Mouse (Mus musculus) left cerebral cortex, adult 2 months (tissue): ENCODE measurements around the gene Tnfrsf23. TPM values are rescaled to one million over a fixed set of nuclear protein-coding genes. Genes with fewer than 3 reads are reported as not detected.
"Not testable (repeated sequence)": the region's sequence is repeated elsewhere in the genome, so short reads cannot be mapped to it uniquely, and the experiment has no call there.

ENCODE experiments used
- DNase-seq, 2 experiments: peaks; one replicate each; pipeline ENCODE4 v3.0.0; 2021 to 2022; ENCODE audit warnings: low spot score in 2 of 2, mixed read lengths in 1 of 2; ENCODE audit errors: extremely low spot score in 1 of 2
- H3K27ac ChIP-seq: fragments of 200-600 bp; 2 replicates; pipeline ENCODE4 v1.8.1; 2022
- H3K4me3 ChIP-seq: fragments of 200-600 bp; 2 replicates; pipeline ENCODE4 v1.8.1; 2022
- CTCF ChIP-seq: fragments of 200-600 bp; IDR thresholded peaks from 2 replicates; pipeline ENCODE4 v1.8.1; 2022; ENCODE audit warnings: antibody characterized with exemption, mild to moderate bottlenecking, moderate library complexity
- intact Hi-C: fragments of 180-260 bp; cut with DNase I; formaldehyde crosslinking; loops from one replicate; pipeline ENCODE4 v1.15.1; 2025
- total RNA-seq, 2 experiments: library from RNA; stranded (reverse); gene quantifications; 2 replicates each; pipeline ENCODE4 v1.2.3; 2021

The Tnfrsf23 gene
- total RNA-seq, 2 experiments from 2014 or later = 1.2 to 2.3 TPM

DNA sequence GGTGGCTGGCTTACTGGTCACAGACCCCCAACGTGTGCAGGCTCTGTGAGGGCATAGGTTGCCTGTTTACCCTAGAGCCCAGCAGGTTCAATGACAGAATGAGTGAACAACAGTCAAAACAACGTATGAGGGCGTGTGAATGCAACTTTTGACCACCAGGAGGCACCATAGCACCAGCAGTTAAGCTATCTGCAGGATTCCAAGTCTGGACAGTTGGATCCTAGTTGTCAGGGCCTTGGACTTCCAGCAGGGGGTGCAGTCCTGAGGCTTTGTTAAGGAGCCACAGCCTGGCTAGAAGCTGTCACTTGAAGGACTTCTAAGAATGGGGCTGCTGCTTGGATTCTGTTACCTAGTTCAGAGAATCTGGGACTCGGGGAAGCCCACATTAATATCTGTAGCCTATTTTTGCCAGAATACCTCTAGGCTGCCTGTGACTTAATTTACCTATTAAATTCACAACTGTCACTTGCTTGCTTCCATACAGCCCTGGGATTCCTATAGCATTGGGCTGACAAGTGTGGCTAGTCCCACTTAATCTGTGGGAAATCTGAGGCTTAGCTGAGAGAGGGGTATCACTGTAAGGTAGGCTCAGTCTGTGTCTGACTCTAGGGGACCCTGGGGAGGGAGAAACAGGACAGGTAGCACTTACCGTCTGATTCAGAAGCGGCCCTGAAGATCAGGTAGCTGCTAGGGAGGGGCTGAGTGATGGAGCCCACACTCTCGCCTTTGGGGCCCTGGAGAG, 21.2 kb upstream of the Tnfrsf23 start:
- peak; percentile 87 to 88 for DNase-seq
- intact Hi-C loops = loop anchor here (1.0 kb wide), 2 partner anchors 41 to 57 kb away; no protein-coding TSS in a partner anchor
- peak; percentile 100 for TF ChIP-seq CTCF
- Histone ChIP-seq H3K27ac (no peak overlapping the region), H3K4me3 (no peak overlapping the region)

DNA sequence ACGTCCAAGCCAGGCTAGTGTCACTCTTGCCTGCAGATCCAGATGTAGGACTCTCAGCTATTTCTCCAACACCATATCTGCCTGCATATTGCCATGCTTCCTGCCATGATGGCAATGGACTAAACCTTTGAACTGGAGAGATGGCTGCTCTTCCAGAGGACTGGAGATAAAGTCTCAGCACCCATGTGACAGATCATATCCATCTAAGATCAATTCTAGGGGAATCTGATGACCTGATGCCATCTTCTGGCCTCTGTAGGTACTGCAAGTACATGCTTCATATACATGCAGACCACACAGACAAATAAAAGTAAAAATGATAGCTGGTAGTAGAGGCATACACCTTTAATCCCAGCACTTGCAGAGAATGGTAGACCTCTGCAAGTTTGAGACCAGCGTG, 10.5 kb upstream of the Tnfrsf23 start:
- TF ChIP-seq CTCF = peak; percentile 63
- H3K4me3 ChIP-seq = no peak overlapping the region
- intact Hi-C loops = loop anchor here (2.0 kb wide), 1 partner anchor 111 kb away; no protein-coding TSS in a partner anchor
- DNase-seq = no peak
- no peak overlapping the region for H3K27ac ChIP-seq

GRCm38 (mm10) chr7:143694550-143694949, 8.9 kb upstream of the Tnfrsf23 start:
- Histone ChIP-seq H3K27ac (no peak overlapping the region), H3K4me3 (no peak overlapping the region)
- DNase-seq = no peak
- intact Hi-C loops = no loop called here
- no peak for TF ChIP-seq CTCF

- TF ChIP-seq CTCF = no peak
- DNase-seq = peak in 1 of 2 experiments; percentile 8
- intact Hi-C loops = no loop called here
- Histone ChIP-seq H3K4me3 (no peak overlapping the region), H3K27ac (no peak overlapping the region)
Observed at GRCm38 (mm10) chr7:143692746-143693510, 7.3 kb upstream of the Tnfrsf23 start.

- TF ChIP-seq CTCF = no peak
- Histone ChIP-seq H3K4me3 (no peak overlapping the region), H3K27ac (no peak overlapping the region)
- intact Hi-C loops = no loop called here
- no peak for DNase-seq
Observed at GRCm38 (mm10) chr7:143691909-143692308, 6.2 kb upstream of the Tnfrsf23 start.

- intact Hi-C loops = no loop called here
- peak in 1 of 2 experiments; percentile 10 for DNase-seq
Observed at GRCm38 (mm10) chr7:143691181-143691580, 5.5 kb upstream of the Tnfrsf23 start.

DNA sequence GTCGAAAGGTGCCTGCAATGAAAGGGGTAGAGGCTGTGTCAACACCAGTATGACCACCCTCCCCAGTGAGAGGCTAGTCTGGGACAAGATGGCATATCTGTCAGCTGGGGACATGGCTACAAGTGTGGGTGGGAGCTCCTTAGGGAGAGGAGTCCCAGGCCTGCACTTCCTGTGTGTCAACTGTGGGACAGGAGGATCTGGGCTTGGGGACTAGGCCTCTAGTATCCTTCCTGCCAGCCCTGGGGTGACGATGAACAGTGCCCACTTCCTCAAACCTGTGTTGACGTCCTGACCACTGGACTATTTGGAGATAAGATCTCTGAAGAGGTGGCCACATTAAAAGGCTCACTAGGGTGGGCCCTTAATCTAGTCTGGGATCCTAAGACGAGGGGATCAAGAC, 4.3 kb upstream of the Tnfrsf23 start:
- DNase-seq = no peak
- Histone ChIP-seq H3K27ac (no peak overlapping the region), H3K4me3 (no peak overlapping the region)
- TF ChIP-seq CTCF = no peak
- intact Hi-C loops = no loop called here

More at GRCm38 (mm10) chr7:143691181-143691580, 5.5 kb upstream of the Tnfrsf23 start:
- no peak overlapping the region for H3K4me3 ChIP-seq
- H3K27ac ChIP-seq = no peak overlapping the region
- TF ChIP-seq CTCF = no peak

GRCm38 (mm10) chr7:143689481-143689880, 3.8 kb upstream of the Tnfrsf23 start:
- Histone ChIP-seq H3K27ac (no peak overlapping the region), H3K4me3 (no peak overlapping the region)
- intact Hi-C loops = no loop called here
- no peak for TF ChIP-seq CTCF
- DNase-seq = no peak

DNA sequence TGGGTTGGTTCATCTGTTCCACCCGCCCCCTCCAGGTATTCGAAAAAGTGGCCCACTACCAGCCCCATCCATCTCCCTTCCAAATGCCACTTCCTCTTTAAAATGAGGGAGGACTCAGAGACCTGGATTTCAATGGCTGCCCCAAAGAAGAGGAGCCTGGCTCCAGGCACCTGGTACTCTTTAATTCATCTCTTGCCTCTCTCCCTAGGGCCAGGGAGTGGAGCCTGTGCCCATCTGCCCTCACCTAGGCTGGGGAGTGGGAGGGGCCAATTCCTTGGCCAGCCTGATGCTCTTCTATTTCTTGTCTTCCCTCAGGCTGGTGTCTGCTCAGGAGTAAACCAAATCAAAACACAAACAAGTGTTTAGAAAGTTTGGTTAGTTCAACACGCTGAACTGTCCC, 1.0 kb upstream of the Tnfrsf23 start:
- H3K4me3 ChIP-seq, DNase-seq, H3K27ac ChIP-seq, intact Hi-C loops: not testable (repeated sequence)

- DNase-seq, H3K4me3 ChIP-seq, intact Hi-C loops, H3K27ac ChIP-seq: not testable (repeated sequence)
Observed at GRCm38 (mm10) chr7:143686191-143686590, 519 bp upstream of the Tnfrsf23 start.

GRCm38 (mm10) chr7:143684569-143684968, 1.1 kb downstream of the Tnfrsf23 start:
- intact Hi-C loops, H3K27ac ChIP-seq, DNase-seq, H3K4me3 ChIP-seq: not testable (repeated sequence)

DNA sequence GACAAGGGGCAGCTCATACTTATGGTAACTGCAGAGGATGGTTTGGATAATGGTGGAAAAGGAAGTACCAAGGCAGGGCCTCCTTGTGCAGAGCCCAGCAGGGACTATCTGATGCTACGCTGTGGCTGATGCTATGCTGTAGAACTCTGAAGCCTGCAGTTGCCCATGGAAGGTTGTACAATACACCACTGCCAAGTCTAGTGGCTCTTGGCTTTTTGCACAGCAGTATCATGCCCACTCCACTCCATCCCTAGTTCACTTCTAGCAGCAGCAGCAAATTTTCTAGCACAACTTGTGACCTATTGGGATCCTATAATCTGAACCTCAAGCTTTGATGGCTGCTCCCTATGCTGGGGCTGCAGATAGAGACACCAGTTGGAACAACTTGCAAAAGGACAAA, 4.1 kb downstream of the Tnfrsf23 start:
- Histone ChIP-seq H3K4me3 (no peak overlapping the region), H3K27ac (no peak overlapping the region)
- DNase-seq = no peak
- intact Hi-C loops = loop anchor here (2.0 kb wide), 1 partner anchor 39 kb away; no protein-coding TSS in a partner anchor
- no peak for TF ChIP-seq CTCF

DNA sequence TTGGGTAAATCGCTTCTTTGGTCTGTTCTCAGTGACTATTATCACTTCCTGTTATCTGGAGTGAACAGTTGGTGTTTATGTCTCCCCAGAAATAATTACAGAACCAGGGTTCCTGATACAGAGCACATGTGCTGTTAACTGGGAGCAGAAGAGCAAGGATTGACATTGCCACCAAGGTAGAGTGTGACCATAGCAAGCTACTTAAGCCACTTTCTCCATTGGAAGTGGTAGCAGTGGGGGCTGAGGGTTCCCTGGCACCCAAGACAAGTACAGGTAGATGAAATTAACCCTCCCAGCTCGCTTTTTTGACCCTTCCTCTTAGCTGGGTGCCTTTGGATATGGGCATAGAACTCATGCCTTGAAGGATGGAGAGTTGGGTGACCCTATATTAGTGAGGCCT, 4.8 kb downstream of the Tnfrsf23 start:
- not testable (repeated sequence) for H3K27ac ChIP-seq, DNase-seq, H3K4me3 ChIP-seq
- intact Hi-C loops = loop anchor here (2.0 kb wide), 1 partner anchor 38 kb away; no protein-coding TSS in a partner anchor

- not testable (repeated sequence) for H3K4me3 ChIP-seq, H3K27ac ChIP-seq, DNase-seq
- intact Hi-C loops = loop anchor here (2.0 kb wide), 1 partner anchor 37 kb away; no protein-coding TSS in a partner anchor
Observed at GRCm38 (mm10) chr7:143679650-143680049, 6.0 kb downstream of the Tnfrsf23 start.
